Mouse (Mus musculus) olfactory bulb, adult 2 months (tissue): ENCODE measurements at regions not wholly inside any gene's neighbourhood (a gene's known extent, or its start where the extent isn't known, plus 50 kb on each side); places are given as distances from the start of the nearest gene placed in this dataset.

Experiments used
- H3K27ac ChIP-seq: fragments of 200-500 bp; 2 replicates; pipeline ENCODE4 v1.5.1; 2012; ENCODE audit warnings: low read depth, low read length; ENCODE audit not compliant: insufficient read depth
- H3K4me1 ChIP-seq: fragments of 200-500 bp; 2 replicates; pipeline ENCODE4 v1.6.1; 2012; ENCODE audit warnings: low read length; ENCODE audit not compliant: control insufficient read depth, insufficient read depth
- H3K4me3 ChIP-seq: fragments of 200-500 bp; 2 replicates; pipeline ENCODE4 v1.5.1; 2012; ENCODE audit warnings: mild to moderate bottlenecking, low read depth, low read length, moderate library complexity; ENCODE audit not compliant: insufficient read depth
- CTCF ChIP-seq: fragments of 200-500 bp; IDR thresholded peaks from 2 replicates; pipeline ENCODE4 v1.5.1; 2012; ENCODE audit warnings: low read depth, mild to moderate bottlenecking, low read length, moderate library complexity; ENCODE audit not compliant: insufficient read depth
- POLR2A ChIP-seq: fragments of 200-500 bp; IDR thresholded peaks from 2 replicates; pipeline ENCODE4 v1.6.1; 2012; ENCODE audit warnings: mild to moderate bottlenecking, low read depth, low read length, moderate library complexity; ENCODE audit not compliant: insufficient read depth
- WGBS: fragments of 180-500 bp; shearing (Covaris S2); methylation state at CpG from one replicate; pipeline ENCODE4 v1.1.7; 2018; 5-methylcytosine and 5-hydroxymethylcytosine counted together

GRCm38 (mm10) chr6:103967811-103968420, 457.5 kb downstream of the Chl1 start:
- TF ChIP-seq CTCF (no peak), POLR2A (no peak)
- Histone ChIP-seq H3K27ac (no peak overlapping the region), H3K4me1 (no peaks in the 10 kb centered on the region), H3K4me3 (no peak overlapping the region)
- 100% methylated on average over 1 of the region's 1 CpGs for WGBS

DNA sequence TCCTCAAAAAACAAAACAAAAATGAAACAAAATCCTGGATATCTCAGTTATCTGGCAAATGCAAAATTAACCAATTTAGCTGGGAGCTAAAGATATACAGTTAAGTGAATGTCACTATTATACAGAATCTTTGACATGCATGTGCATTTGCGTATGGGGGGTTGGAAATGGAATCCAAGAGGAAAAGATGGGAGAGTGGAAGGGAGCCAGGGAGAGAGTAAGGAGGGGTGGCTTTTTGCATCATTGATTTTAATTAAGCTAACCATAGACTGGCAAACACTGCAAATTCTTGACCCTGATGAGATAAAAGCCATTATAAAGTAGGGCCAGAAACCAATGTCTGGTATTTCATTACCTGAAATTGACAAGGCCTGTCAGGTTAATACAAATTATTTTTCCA, 488.8 kb downstream of the Chl1 start:
- H3K27ac ChIP-seq = no peak overlapping the region
- no peaks in the 10 kb centered on the region for H3K4me1 ChIP-seq
- 78% methylated on average over 1 of the region's 1 CpGs for WGBS
- H3K4me3 ChIP-seq = no peak overlapping the region
- no peak for TF ChIP-seq POLR2A

DNA sequence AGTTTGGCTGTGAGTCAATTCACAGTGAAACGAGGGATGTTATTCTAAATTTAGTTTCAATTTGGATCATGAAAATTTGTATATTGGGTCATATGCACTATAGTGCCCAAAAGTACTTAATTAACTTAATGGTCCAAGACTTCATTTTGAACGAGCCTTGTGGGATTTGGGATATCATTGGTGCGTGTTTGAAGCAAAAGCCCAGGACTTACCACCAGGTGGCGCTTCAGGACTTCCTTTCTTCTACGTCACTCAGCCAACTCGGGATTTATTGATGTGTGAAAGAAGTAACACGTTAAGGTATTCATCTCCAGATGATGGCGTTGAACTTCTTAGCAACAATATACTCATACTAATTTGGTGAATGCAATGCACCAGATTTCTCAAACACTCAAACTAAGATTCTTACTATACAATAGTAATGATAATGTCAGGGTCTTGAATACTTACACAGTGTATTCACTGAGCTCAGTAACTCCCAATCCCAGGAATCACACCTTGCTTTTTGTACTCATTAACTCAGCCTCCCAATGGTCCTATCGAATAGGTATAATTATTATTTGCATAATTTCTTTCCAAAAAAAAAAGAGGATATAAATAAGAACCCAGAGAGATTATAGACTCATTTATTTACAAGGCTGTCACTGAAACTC, 464.0 kb upstream of the Cntn6 start:
- H3K27ac ChIP-seq = no peak overlapping the region
- H3K4me1 ChIP-seq = no peaks in the 10 kb centered on the region
- TF ChIP-seq CTCF (no peak), POLR2A (no peak)
- no peak overlapping the region for H3K4me3 ChIP-seq
- WGBS = 6% methylated on average over 9 of the region's 9 CpGs

GRCm38 (mm10) chr6:104038853-104039252, 453.7 kb upstream of the Cntn6 start:
- no peaks in the 10 kb centered on the region for H3K4me1 ChIP-seq
- H3K4me3 ChIP-seq = no peak overlapping the region
- no peak for TF ChIP-seq POLR2A
- TF ChIP-seq CTCF = no peak
- H3K27ac ChIP-seq = no peak overlapping the region

DNA sequence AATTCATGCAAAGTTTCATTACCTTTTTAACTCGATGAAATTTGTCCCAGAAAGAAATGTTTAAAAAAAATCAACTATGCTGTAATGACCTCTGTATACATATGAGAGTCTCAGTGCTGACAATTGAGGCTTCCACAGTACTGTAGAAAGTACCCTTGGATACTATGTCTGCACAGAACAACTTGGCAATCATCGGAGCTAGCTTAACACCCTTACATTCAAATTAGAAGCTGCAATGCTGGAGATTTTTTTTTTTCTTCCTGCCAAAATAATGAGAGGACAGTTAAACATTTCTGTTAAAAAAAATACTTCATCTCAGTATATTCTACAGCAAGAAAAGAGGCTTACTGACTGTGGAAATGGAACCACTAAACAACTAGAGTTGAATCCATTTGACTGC, 452.1 kb upstream of the Cntn6 start:
- 73% methylated on average over 2 of the region's 2 CpGs for WGBS
- TF ChIP-seq CTCF = no peak
- TF ChIP-seq POLR2A = no peak
- no peak overlapping the region for H3K4me3 ChIP-seq
- no peaks in the 10 kb centered on the region for H3K4me1 ChIP-seq
- H3K27ac ChIP-seq = no peak overlapping the region

- H3K4me3 ChIP-seq = no peak overlapping the region
- WGBS = 86% methylated on average over 1 of the region's 1 CpGs
- H3K27ac ChIP-seq = no peak overlapping the region
- no peak for TF ChIP-seq CTCF
- TF ChIP-seq POLR2A = no peak
- no peaks in the 10 kb centered on the region for H3K4me1 ChIP-seq
These were observed 436.6 kb upstream of the Cntn6 start for GRCm38 (mm10) chr6:104055996-104056395.

GRCm38 (mm10) chr6:104061692-104062263, 430.8 kb upstream of the Cntn6 start:
- no peaks in the 10 kb centered on the region for H3K4me1 ChIP-seq
- H3K4me3 ChIP-seq = no peak overlapping the region
- TF ChIP-seq POLR2A (no peak), CTCF (no peak)
- H3K27ac ChIP-seq = no peak overlapping the region

GRCm38 (mm10) chr6:104080581-104080980, 412.0 kb upstream of the Cntn6 start:
- Histone ChIP-seq H3K27ac (no peak overlapping the region), H3K4me3 (no peak overlapping the region), H3K4me1 (no peaks in the 10 kb centered on the region)
- TF ChIP-seq CTCF (no peak), POLR2A (no peak)
- WGBS = 74% methylated on average over 3 of the region's 3 CpGs

DNA sequence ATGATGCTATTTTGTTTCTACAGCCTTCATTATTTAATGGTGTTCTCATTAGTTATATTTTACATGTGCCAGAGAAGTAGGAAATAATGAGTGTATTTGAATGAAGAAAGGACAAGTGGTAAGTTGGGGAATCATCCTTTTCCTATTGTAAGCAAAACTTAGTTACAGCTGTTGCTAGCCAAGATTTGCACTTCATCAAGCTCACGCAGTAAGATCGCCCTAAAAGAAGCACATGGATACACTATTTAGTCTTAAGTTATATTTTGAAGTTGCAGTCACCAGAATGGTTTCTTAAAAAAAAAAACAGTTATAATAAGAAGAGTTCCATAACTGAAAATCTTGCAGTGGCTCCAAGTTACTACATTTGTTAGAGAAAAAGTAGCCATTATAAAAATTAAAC, 410.3 kb upstream of the Cntn6 start:
- Histone ChIP-seq H3K4me3 (no peak overlapping the region), H3K27ac (no peak overlapping the region), H3K4me1 (no peaks in the 10 kb centered on the region)
- 87% methylated on average over 2 of the region's 2 CpGs for WGBS
- TF ChIP-seq CTCF = no peak
- no peak for TF ChIP-seq POLR2A
